Mouse (Mus musculus) cerebellum, postnatal 14 days (tissue): ENCODE measurements around the gene C130050O18Rik.
A peak's percentile ranks its signal among the peaks of the same experiment; 100 is the strongest.

ENCODE experiments used
- DNase-seq, 2 experiments: peaks; one replicate each; pipeline ENCODE4 v3.0.0; 2021; ENCODE audit warnings: mixed read lengths in 2 of 2

C130050O18Rik gene

DNA sequence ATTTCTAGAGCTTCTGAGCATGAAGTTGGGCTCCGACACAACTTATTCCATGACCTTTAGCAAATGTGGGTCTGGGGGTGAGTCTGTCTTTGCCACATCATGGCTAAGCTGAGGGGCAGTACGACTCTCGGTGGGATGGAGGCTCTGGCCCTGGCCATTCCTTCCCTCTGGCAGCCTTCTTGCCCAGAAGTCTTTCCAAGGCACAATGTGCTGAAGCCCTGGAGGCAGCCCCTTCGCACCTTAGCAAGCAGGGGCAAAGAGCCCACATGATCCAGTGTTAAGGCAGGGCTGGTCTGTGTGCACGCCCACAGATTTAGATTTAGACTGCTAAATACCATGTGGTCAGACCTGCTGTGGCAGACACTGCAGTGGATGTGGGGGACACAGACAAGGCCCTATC, 6.3 kb upstream of the C130050O18Rik start:
- DNase-seq = peak; percentile 63 to 68

- peak; percentile 78 to 88 for DNase-seq
These were observed 5.1 kb upstream of the C130050O18Rik start for GRCm38 (mm10) chr5:139399991-139400390.

DNA sequence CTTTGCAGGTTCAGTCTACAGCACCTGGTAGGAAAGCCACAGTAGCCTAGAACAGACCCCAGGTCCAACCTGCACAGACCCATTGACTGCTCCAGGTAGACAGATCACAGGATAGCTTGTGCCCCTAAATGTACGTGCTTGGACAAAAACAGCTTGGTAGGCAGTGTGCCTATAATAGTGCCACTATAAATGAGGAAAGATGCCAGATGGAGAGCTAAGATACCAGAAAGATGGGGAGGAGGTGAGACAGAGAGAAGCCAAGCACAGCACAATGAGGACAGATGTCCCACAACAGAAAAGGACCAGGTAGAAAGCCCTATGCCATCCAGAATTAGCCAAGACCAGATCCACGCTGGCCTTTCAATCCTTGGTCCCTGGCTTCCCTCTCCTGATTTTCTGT, 3.0 kb upstream of the C130050O18Rik start:
- DNase-seq = no peak

GRCm38 (mm10) chr5:139403692-139404260, 1.3 kb upstream of the C130050O18Rik start:
- no peak for DNase-seq

- DNase-seq = no peak
These were observed 398 bp downstream of the C130050O18Rik start for GRCm38 (mm10) chr5:139405478-139405877.

DNA sequence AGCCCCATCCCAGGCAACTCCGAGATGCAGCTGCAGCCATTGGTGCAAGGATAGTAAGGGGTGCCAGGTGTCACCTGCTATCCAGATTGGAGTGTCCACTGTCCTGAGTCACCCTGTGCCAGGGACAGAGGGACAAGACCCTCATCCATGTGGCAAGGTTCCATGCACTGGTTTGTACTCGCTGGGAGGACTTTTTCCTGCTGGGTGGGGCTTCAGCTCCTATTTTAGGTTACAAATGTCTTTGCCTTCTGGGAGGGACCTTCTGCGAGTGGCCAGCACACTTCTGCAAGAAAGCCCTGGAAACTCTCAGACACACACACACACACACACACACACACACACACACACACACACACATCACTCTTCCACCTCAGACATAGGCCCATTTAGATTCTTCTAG, 873 bp downstream of the C130050O18Rik start:
- DNase-seq = no peak

DNA sequence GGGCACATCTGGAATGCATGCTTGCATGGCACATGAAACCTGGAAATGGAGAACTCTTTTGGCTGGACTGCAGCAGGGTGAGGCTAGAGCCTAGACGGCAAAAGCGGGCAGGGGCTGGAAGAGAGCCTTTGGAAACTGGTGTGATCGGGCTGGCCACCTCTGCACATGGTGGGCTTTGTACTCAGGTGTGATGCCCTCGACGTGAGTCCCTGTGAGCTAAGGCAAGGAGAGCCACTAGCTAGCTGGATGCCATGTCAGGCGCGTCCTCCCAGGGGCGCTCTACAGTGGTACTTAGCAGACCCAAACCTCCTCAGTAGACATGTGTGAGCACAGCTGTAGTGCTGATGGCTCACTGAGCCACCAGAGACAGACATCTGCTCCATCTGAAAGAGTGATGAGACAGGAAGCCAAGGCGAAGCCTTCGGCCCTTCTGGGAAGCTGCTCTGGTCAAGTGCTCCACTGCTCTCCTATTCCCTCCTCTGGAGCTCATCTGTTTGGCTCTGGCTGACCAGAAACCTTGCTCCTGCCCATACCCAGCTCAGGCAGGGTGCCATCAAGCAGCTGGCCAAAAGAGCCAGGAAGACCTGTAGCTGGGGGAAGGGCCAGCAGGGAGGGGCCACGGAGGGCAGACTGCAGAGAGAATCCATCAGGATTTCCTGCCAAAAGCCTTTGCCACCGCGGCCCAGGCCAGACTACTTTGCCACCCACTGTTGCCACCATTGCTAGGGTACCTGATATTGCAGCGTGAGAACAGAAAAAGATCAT, 2.2 kb downstream of the C130050O18Rik start:
- peak; percentile 57 to 72 for DNase-seq

GRCm38 (mm10) chr5:139408511-139408910, 3.4 kb downstream of the C130050O18Rik start:
- peak; percentile 40 to 58 for DNase-seq

GRCm38 (mm10) chr5:139409412-139409811, 4.3 kb downstream of the C130050O18Rik start:
- peak in 1 of 2 experiments; percentile 40 for DNase-seq

DNA sequence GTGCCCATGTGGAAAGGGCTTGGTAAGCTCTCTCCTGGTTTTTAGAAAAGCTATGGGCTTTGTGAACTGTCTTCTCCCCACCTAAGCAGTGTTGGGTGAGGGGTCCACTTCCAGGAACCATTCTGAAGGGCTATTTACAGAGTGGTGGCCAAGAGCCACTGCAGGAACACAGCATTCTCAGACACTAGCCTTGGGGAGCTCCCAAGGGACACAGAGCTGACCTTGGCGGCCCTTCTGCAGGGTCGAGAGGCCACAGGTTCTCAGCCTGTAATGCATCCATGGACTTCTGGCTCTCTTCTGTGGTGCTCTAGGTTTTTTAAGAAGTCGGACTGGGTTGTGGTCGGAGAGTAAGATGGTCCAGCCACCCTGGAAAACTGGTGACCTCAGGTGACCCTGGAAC, 5.0 kb downstream of the C130050O18Rik start:
- no peak for DNase-seq

DNA sequence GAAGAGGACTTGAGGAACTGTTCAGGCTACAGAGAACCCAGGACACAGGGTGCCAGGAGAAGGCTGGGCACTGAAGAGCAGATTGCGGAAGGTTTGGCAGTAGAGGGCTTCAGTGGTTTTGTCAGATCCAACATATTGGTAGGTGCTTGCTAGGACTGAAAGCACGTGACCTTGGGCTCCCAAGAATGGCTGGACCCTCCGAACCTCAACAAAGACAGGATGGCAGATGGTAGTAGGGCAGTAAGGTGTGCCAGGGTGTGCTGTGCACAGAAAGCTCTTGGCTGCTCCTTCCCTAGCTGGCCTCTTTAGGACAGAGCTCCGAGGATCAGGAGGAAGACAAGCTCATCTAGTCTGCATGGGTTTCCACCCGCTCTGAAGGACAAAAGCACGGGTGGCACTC, 6.0 kb downstream of the C130050O18Rik start:
- peak; percentile 80 to 83 for DNase-seq

GRCm38 (mm10) chr5:139411665-139412314, 6.7 kb downstream of the C130050O18Rik start:
- peak in 1 of 2 experiments; percentile 62 for DNase-seq

- no peak for DNase-seq
These were observed 8.5 kb downstream of the C130050O18Rik start for GRCm38 (mm10) chr5:139413545-139413944.

DNA sequence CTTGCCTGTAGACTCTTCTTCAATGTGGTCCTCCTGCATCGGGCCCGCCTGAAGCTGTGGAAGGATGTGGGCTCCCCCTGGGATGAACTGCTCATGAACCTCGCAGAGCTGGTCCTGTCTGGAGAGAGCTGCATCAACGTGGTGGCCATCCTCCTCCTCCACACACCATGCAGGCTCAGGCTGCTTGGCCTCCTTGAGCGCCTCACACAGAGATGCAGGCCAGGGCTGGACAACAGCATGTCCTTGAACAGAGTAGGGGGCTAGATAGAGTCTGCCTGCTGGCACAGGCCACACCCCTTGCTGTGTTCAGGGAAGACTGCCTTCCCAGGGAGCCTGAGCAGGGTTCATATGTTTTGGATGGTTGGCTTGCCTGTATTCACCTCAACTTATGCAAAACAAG, 9.9 kb downstream of the C130050O18Rik start:
- DNase-seq = no peak

- peak in 1 of 2 experiments; percentile 75 for DNase-seq
These were observed 11.9 kb downstream of the C130050O18Rik start for GRCm38 (mm10) chr5:139416942-139417341.

DNA sequence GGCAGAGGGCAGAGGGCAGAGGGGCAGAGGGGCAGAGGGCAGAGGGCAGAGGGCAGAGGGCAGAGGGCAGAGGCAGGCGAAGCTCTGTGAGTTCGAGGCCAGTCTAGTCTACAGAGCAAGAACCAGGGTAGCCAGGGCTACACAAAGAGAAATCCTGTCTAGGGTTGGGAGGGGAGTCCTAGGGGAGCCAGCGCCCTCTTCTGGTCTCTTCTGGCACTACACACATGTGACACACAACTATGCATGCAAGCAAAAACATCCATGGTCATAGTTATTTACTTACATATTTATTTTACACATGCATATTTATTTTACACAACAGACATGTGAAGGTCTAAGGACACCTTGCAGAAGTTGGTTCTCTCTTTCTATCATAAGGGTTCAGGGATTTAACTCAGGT, 12.4 kb downstream of the C130050O18Rik start:
- DNase-seq = peak in 1 of 2 experiments; percentile 62

GRCm38 (mm10) chr5:139418110-139418509, 13.0 kb downstream of the C130050O18Rik start:
- no peak for DNase-seq

- no peak for DNase-seq
These were observed 13.6 kb downstream of the C130050O18Rik start for GRCm38 (mm10) chr5:139418633-139419032.

GRCm38 (mm10) chr5:139423026-139423865, 18.2 kb downstream of the C130050O18Rik start, which contains the start of gene Gper1:
Gene Gper1, plus strand, starts transcription at chr5:139423151.
- DNase-seq = peak; percentile 84

DNA sequence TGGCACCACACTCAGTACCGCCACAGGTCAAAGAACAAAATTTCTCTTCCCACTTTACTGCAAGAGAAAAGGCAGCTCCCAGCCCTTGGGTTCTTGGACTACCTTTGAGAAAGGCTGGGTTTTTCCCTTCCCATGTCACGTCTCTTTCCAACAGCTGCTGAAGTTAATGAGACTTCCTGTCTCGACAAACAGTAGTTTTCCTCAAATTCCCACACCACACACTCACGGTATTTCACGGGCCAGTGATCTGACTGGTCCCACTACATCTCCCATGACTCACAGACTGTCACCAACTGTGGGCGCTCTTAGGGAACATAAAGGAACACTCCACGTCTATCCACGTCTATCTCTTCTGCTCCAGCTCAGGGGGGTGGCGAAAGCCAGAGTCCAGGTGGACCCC, 20.1 kb downstream of the C130050O18Rik start:
- no peak for DNase-seq

DNA sequence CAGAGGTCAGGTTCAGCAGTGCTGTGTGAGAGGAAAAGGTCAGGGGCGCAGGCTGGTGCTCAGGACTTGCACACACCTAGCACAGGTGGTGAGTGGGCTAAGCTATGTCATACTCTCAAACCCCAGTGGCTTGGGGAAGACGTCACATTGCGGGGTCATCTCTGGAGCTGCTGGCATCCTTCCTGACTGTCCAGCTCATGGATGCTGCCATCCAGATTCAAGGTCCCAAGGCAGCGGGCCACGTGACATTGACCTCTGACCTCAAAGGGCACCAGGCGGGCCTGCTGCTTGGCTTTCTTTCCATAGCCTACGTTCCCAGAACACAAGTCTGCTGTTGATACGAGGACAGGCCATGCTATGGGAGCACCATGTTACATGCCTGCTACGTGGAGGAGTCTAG, 21.9 kb downstream of the C130050O18Rik start:
- no peak for DNase-seq

GRCm38 (mm10) chr5:139427989-139428388, 22.9 kb downstream of the C130050O18Rik start:
- DNase-seq = peak; percentile 80 to 83

- no peak for DNase-seq
These were observed 24.8 kb downstream of the C130050O18Rik start for GRCm38 (mm10) chr5:139429818-139430341.
